Mouse (Mus musculus): Measurements from ENCODE around the gene Cacna2d2. TPM values are rescaled to one million over a fixed set of nuclear protein-coding genes. Genes with fewer than 3 reads are reported as not detected.

The Cacna2d2 gene
- total and polyA plus RNA-seq, 3 experiments: 12.9 to 14.1 (median 13.3) TPM

DNA sequence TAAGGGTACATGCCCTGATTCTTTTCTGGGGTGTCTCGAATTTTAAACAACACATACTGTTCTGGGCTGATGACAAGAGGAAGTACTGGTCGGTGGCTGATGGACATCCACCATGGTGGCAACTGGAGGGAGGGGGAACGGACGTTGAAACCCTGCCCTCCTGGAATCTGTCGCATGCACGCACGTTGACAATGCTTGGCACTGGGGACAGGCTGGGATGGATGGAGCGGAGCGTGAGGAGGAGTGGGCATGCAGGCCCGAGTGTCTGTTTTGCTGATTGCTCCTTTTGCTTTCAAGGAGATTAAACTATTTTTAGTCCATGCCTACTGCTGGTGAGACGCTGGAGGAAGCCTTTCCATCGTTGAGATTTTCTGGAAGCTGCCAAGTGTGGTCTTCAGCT is 43.9 kb downstream of the Cacna2d2 start:
- Histone ChIP-seq H3K79me2 (replicated peaks; ENCODE audit: control insufficient read depth, insufficient read depth, low read length) (no peaks in the 10 kb centered on the region), H3K4me3 (no peak overlapping the region), H3K27ac (no peak overlapping the region), H3K9ac (ENCODE audit: low read depth, low read length) (no peak overlapping the region), H3K4me1 (ENCODE audit: control insufficient read depth, insufficient read depth, low read length) (no peaks in the 10 kb centered on the region), H3K27me3 (ENCODE audit: control insufficient read depth, insufficient read depth, low read length) (no peaks in the 10 kb centered on the region), H3K36me3 (ENCODE audit: control insufficient read depth, insufficient read depth, low read length) (no peaks in the 10 kb centered on the region)
- WGBS: 43% methylated on average over 12 of the region's 12 CpGs
- no peak for DNase-seq
- intact Hi-C loops (cut with DNase I): no loop called here
- no peak for TF ChIP-seq EP300 (IDR thresholded peaks at IDR 0.05; ENCODE audit: insufficient read depth, low read depth, low read length)
- TF ChIP-seq CTCF (IDR thresholded peaks at IDR 0.05): no peak
- no peak for TF ChIP-seq POLR2A (IDR thresholded peaks at IDR 0.05; ENCODE audit: insufficient read depth, low read depth, low read length)

GRCm38 (mm10) chr9:107445011-107445471 is 45.6 kb downstream of the Cacna2d2 start:
- Histone ChIP-seq H3K27me3 (ENCODE audit: control insufficient read depth, insufficient read depth, low read length) (no peaks in the 10 kb centered on the region), H3K4me3 (no peak overlapping the region), H3K9ac (ENCODE audit: low read depth, low read length) (no peak overlapping the region), H3K79me2 (replicated peaks; ENCODE audit: control insufficient read depth, insufficient read depth, low read length) (no peaks in the 10 kb centered on the region), H3K36me3 (ENCODE audit: control insufficient read depth, insufficient read depth, low read length) (no peaks in the 10 kb centered on the region), H3K4me1 (ENCODE audit: control insufficient read depth, insufficient read depth, low read length) (no peaks in the 10 kb centered on the region), H3K27ac (no peak overlapping the region)
- TF ChIP-seq EP300 (IDR thresholded peaks at IDR 0.05; ENCODE audit: insufficient read depth, low read depth, low read length) (no peak), CTCF (IDR thresholded peaks at IDR 0.05) (no peak)
- DNase-seq: no peak
- intact Hi-C loops (cut with DNase I): no loop called here
- WGBS: 23% methylated on average over 4 of the region's 6 CpGs

- H3K27me3 ChIP-seq (ENCODE audit: control insufficient read depth, insufficient read depth, low read length): no peaks in the 10 kb centered on the region
- no peaks in the 10 kb centered on the region for H3K4me1 ChIP-seq (ENCODE audit: control insufficient read depth, insufficient read depth, low read length)
- 51% methylated on average over 22 of the region's 22 CpGs for WGBS
- H3K79me2 ChIP-seq (replicated peaks; ENCODE audit: control insufficient read depth, insufficient read depth, low read length): no peaks in the 10 kb centered on the region
- no peak overlapping the region for H3K27ac ChIP-seq
- DNase-seq: no peak
- no peaks in the 10 kb centered on the region for H3K36me3 ChIP-seq (ENCODE audit: control insufficient read depth, insufficient read depth, low read length)
- TF ChIP-seq EP300 (IDR thresholded peaks at IDR 0.05; ENCODE audit: insufficient read depth, low read depth, low read length): no peak
- TF ChIP-seq POLR2A (IDR thresholded peaks at IDR 0.05; ENCODE audit: insufficient read depth, low read depth, low read length): no peak
- no peak for TF ChIP-seq CTCF (IDR thresholded peaks at IDR 0.05)
- intact Hi-C loops (cut with DNase I): no loop called here
- H3K4me3 ChIP-seq: no peak overlapping the region
- no peak overlapping the region for H3K9ac ChIP-seq (ENCODE audit: low read depth, low read length)
Observed at GRCm38 (mm10) chr9:107448805-107449517, 49.5 kb downstream of the Cacna2d2 start.

- no peak overlapping the region for H3K4me3 ChIP-seq
- H3K27me3 ChIP-seq (ENCODE audit: control insufficient read depth, insufficient read depth, low read length): no peaks in the 10 kb centered on the region
- 63% methylated on average over 8 of the region's 8 CpGs for WGBS
- no peaks in the 10 kb centered on the region for H3K79me2 ChIP-seq (replicated peaks; ENCODE audit: control insufficient read depth, insufficient read depth, low read length)
- no peak overlapping the region for H3K27ac ChIP-seq
- H3K36me3 ChIP-seq (ENCODE audit: control insufficient read depth, insufficient read depth, low read length): no peaks in the 10 kb centered on the region
- H3K4me1 ChIP-seq (ENCODE audit: control insufficient read depth, insufficient read depth, low read length): no peaks in the 10 kb centered on the region
- TF ChIP-seq POLR2A (IDR thresholded peaks at IDR 0.05; ENCODE audit: insufficient read depth, low read depth, low read length) (no peak), EP300 (IDR thresholded peaks at IDR 0.05; ENCODE audit: insufficient read depth, low read depth, low read length) (no peak), CTCF (IDR thresholded peaks at IDR 0.05) (no peak)
- intact Hi-C loops (cut with DNase I): no loop called here
- H3K9ac ChIP-seq (ENCODE audit: low read depth, low read length): no peak overlapping the region
- no peak for DNase-seq
Observed at GRCm38 (mm10) chr9:107451400-107451799, 52.0 kb downstream of the Cacna2d2 start.

DNA sequence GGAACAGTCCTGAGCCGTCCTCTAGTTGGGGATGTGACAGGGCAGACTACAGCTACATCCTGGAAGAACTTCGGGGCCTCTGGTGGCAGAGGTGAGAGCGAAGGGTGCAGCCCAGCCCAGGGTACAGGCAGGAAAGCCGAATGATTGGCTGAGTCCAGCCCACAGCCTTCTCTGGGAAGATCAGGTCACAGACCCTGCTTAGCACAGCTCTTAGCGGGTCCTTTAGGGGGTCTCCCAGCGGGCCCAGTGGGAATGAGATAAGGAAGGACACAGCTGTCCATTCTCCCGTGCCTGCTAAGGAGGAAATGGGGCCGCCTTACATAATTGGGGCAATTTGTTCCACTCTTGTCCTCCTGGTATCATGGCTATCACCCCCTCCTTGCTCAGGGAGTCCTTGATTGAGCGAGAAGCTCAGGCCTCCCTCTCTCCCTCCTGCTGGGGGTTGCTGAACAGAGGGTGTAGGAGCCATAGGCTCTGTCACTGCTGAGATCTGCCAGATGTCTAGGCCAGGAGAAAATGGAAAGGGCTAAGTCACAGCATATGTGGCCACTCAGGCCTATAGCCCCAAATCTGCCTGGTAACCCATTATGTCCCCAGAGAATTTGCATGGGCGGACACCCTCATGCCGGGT is 52.6 kb downstream of the Cacna2d2 start:
- intact Hi-C loops (cut with DNase I): no loop called here
- no peak for DNase-seq
- no peaks in the 10 kb centered on the region for H3K27me3 ChIP-seq (ENCODE audit: control insufficient read depth, insufficient read depth, low read length)
- no peak overlapping the region for H3K4me3 ChIP-seq
- H3K4me1 ChIP-seq (ENCODE audit: control insufficient read depth, insufficient read depth, low read length): no peaks in the 10 kb centered on the region
- H3K79me2 ChIP-seq (replicated peaks; ENCODE audit: control insufficient read depth, insufficient read depth, low read length): no peaks in the 10 kb centered on the region
- no peak overlapping the region for H3K9ac ChIP-seq (ENCODE audit: low read depth, low read length)
- WGBS: 42% methylated on average over 11 of the region's 11 CpGs
- TF ChIP-seq POLR2A (IDR thresholded peaks at IDR 0.05; ENCODE audit: insufficient read depth, low read depth, low read length): no peak
- no peak for TF ChIP-seq CTCF (IDR thresholded peaks at IDR 0.05)
- TF ChIP-seq EP300 (IDR thresholded peaks at IDR 0.05; ENCODE audit: insufficient read depth, low read depth, low read length): no peak
- no peaks in the 10 kb centered on the region for H3K36me3 ChIP-seq (ENCODE audit: control insufficient read depth, insufficient read depth, low read length)
- H3K27ac ChIP-seq: no peak overlapping the region

- no peak for DNase-seq
- TF ChIP-seq POLR2A (IDR thresholded peaks at IDR 0.05; ENCODE audit: insufficient read depth, low read depth, low read length) (no peak), CTCF (IDR thresholded peaks at IDR 0.05) (peak; percentile 61), EP300 (IDR thresholded peaks at IDR 0.05; ENCODE audit: insufficient read depth, low read depth, low read length) (no peak)
- WGBS: 25% methylated on average over 4 of the region's 4 CpGs
Observed at GRCm38 (mm10) chr9:107452552-107452951, 53.1 kb downstream of the Cacna2d2 start.

More at GRCm38 (mm10) chr9:107452552-107452951, 53.1 kb downstream of the Cacna2d2 start:
- Histone ChIP-seq H3K27ac (no peak overlapping the region), H3K4me1 (ENCODE audit: control insufficient read depth, insufficient read depth, low read length) (no peaks in the 10 kb centered on the region), H3K9ac (ENCODE audit: low read depth, low read length) (no peak overlapping the region), H3K36me3 (ENCODE audit: control insufficient read depth, insufficient read depth, low read length) (no peaks in the 10 kb centered on the region), H3K27me3 (ENCODE audit: control insufficient read depth, insufficient read depth, low read length) (no peaks in the 10 kb centered on the region), H3K79me2 (replicated peaks; ENCODE audit: control insufficient read depth, insufficient read depth, low read length) (no peaks in the 10 kb centered on the region), H3K4me3 (no peak overlapping the region)
- intact Hi-C loops (cut with DNase I): no loop called here

Measured in heart, adult 2 months (tissue).